Mouse (Mus musculus) embryonic fibroblast, embryonic 13.5 days (primary cell): Measurements from ENCODE around the gene Prkd2.

Experiments
- CTCF ChIP-seq: IDR thresholded peaks from 2 replicates; pipeline ENCODE4 v1.5.1; 2011; ENCODE audit warnings: mild to moderate bottlenecking, control low read depth, low read length, moderate library complexity, borderline replicate concordance; ENCODE audit not compliant: insufficient read depth
- POLR2A ChIP-seq: IDR thresholded peaks from 2 replicates; pipeline ENCODE4 v1.6.1; 2011; ENCODE audit warnings: low read depth, mild to moderate bottlenecking, control low read depth, low read length, moderate library complexity

DNA sequence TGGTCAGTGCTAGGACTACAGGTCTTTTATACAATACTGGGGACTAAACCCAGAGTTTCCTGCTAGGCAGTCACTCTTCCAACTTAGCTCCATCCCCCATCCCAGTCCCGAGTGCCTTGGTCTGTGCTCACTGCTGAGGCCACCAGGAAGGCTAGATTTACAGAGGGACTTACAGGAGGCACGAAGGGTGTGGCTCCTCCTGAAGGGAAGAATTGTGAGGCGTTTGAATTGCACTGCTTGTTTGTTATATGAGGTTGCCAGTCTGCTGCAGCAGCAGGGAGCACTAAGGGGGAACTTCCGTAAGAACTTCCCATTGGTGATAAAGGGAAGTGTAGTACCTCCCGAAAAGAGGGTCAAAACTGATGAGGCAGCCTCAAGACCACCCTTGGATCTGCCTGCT lies 37.9 kb downstream of the Prkd2 start:
- TF ChIP-seq CTCF = no peak
- no peak for TF ChIP-seq POLR2A
